Mouse (Mus musculus): ENCODE measurements around the gene Fam104a. TPM values are rescaled to one million over a fixed set of nuclear protein-coding genes. Genes with fewer than 3 reads are reported as not detected.
A peak's percentile ranks its signal among the peaks of the same experiment; 100 is the strongest.

Gene Fam104a
- polyA plus RNA-seq, 1 experiment, result 143 TPM

GRCm38 (mm10) chr11:113649353-113650210 lies 34.4 kb downstream of the Fam104a start, which contains the start of gene Slc39a11:
Gene Slc39a11, minus strand, starts transcription at chr11:113650079.
- Histone ChIP-seq H3K27me3 (ENCODE audit: control insufficient read depth, insufficient read depth, low read length) (no peaks in the 10 kb centered on the region), H3K4me3 (ENCODE audit: control insufficient read depth, low read depth, low read length) (peak within 1 kb of the TSS; percentile 93), H3K27ac (ENCODE audit: control insufficient read depth, insufficient read depth, low read depth, low read length) (peak within 1 kb of the TSS; percentile 74), H3K4me1 (ENCODE audit: control insufficient read depth, insufficient read depth, low read length) (peaks cover 16% of the 10 kb centered on the region), H3K36me3 (ENCODE audit: control insufficient read depth, insufficient read depth, low read length) (no peaks in the 10 kb centered on the region; the same call in 1 of the 2 replicates)
- no peak for TF ChIP-seq CTCF (IDR thresholded peaks at IDR 0.05; ENCODE audit: control insufficient read depth, insufficient read depth, insufficient replicate concordance, low read depth, low read length)
- TF ChIP-seq POLR2A (IDR thresholded peaks at IDR 0.05; ENCODE audit: control insufficient read depth, low read depth, low read length), result peak; percentile 59

DNA sequence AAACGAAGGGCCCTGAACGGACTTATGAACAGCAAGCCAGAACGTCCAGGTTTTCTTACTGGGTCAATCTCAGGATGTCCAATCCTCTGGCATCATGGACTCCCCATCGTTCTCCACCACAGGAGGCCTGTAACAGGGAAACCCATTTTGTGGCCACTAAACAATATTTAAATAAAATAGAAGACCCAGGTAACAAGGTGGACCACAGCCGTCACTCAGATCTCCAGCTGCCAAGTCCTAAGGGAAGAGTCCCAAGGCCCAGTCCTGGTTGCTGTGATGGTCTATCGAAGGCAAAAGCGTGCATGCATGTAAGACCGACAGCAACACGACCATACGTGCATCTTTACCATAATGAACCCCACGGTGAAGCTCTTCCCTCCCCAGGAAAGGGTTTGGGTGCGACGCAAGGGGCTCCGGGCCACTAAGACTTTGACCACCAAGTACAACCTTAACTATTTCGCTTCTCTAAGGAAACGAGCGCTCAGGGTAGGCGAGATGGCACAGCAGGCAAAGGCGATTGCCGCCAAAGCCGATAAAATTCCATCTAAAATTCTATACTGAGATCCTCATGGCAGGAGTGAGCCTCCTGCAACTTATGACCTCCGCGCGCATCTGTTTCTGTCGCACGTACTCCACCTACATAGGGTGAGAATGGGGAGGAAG lies 35.1 kb downstream of the Fam104a start, which contains the start of gene Cog1:
Cog1 (plus strand) TSS at position 480 of the 663 bp plus-strand sequence.
- H3K27me3 ChIP-seq (ENCODE audit: control insufficient read depth, insufficient read depth, low read length), result no peaks in the 10 kb centered on the region
- peak within 1 kb of the TSS; percentile 74 for H3K27ac ChIP-seq (ENCODE audit: control insufficient read depth, insufficient read depth, low read depth, low read length)
- H3K36me3 ChIP-seq (ENCODE audit: control insufficient read depth, insufficient read depth, low read length), result no peaks in the 10 kb centered on the region
- peaks cover 16% of the 10 kb centered on the region for H3K4me1 ChIP-seq (ENCODE audit: control insufficient read depth, insufficient read depth, low read length)
- TF ChIP-seq CTCF (IDR thresholded peaks at IDR 0.05; ENCODE audit: control insufficient read depth, insufficient read depth, insufficient replicate concordance, low read depth, low read length) (no peak), POLR2A (IDR thresholded peaks at IDR 0.05; ENCODE audit: control insufficient read depth, low read depth, low read length) (no peak)
- peak within 1 kb of the TSS; percentile 93 for H3K4me3 ChIP-seq (ENCODE audit: control insufficient read depth, low read depth, low read length)

- TF ChIP-seq POLR2A (IDR thresholded peaks at IDR 0.05; ENCODE audit: control insufficient read depth, low read depth, low read length), result no peak
- peak; percentile 99 for TF ChIP-seq CTCF (IDR thresholded peaks at IDR 0.05; ENCODE audit: control insufficient read depth, insufficient read depth, insufficient replicate concordance, low read depth, low read length)
- H3K4me3 ChIP-seq (ENCODE audit: control insufficient read depth, low read depth, low read length), result peak overlapping the region; percentile 93; the same call in 1 of the 2 replicates
- no peaks in the 10 kb centered on the region for H3K27me3 ChIP-seq (ENCODE audit: control insufficient read depth, insufficient read depth, low read length)
- peaks cover 16% of the 10 kb centered on the region for H3K4me1 ChIP-seq (ENCODE audit: control insufficient read depth, insufficient read depth, low read length)
- H3K27ac ChIP-seq (ENCODE audit: control insufficient read depth, insufficient read depth, low read depth, low read length), result no peak overlapping the region
- H3K36me3 ChIP-seq (ENCODE audit: control insufficient read depth, insufficient read depth, low read length), result no peaks in the 10 kb centered on the region
Measured at GRCm38 (mm10) chr11:113648152-113648551, 35.8 kb downstream of the Fam104a start.

DNA sequence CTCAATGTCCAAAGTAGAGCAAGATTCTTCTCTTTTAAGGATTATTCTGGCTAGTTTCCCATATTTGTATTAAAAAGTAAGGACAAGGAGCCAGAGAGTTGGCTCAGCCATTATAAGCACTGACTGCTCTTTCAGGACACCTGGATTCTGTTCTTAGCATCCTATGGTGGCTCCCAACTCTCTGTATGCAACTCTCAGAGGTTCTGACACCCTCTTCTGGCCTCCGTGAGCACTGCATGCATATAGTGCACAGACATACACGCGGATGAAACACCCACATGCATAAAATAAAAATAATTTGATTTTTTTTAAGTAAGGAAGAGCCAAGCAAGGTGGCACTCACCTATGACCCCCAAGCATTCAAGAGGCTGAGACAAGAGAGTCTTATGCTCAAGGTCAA lies 38.8 kb downstream of the Fam104a start:
- H3K27me3 ChIP-seq (ENCODE audit: control insufficient read depth, insufficient read depth, low read length), result no peaks in the 10 kb centered on the region
- H3K36me3 ChIP-seq (ENCODE audit: control insufficient read depth, insufficient read depth, low read length), result no peaks in the 10 kb centered on the region
- TF ChIP-seq CTCF (IDR thresholded peaks at IDR 0.05; ENCODE audit: control insufficient read depth, insufficient read depth, insufficient replicate concordance, low read depth, low read length) (no peak), POLR2A (IDR thresholded peaks at IDR 0.05; ENCODE audit: control insufficient read depth, low read depth, low read length) (no peak)
- no peak overlapping the region for H3K27ac ChIP-seq (ENCODE audit: control insufficient read depth, insufficient read depth, low read depth, low read length)
- no peak overlapping the region for H3K4me3 ChIP-seq (ENCODE audit: control insufficient read depth, low read depth, low read length)
- peaks cover 13% of the 10 kb centered on the region for H3K4me1 ChIP-seq (ENCODE audit: control insufficient read depth, insufficient read depth, low read length)

- no peak overlapping the region for H3K4me3 ChIP-seq (ENCODE audit: control insufficient read depth, low read depth, low read length)
- no peaks in the 10 kb centered on the region; the same call in 1 of the 2 replicates for H3K4me1 ChIP-seq (ENCODE audit: control insufficient read depth, insufficient read depth, low read length)
- TF ChIP-seq POLR2A (IDR thresholded peaks at IDR 0.05; ENCODE audit: control insufficient read depth, low read depth, low read length) (no peak), CTCF (IDR thresholded peaks at IDR 0.05; ENCODE audit: control insufficient read depth, insufficient read depth, insufficient replicate concordance, low read depth, low read length) (no peak)
- H3K27ac ChIP-seq (ENCODE audit: control insufficient read depth, insufficient read depth, low read depth, low read length), result no peak overlapping the region
- no peaks in the 10 kb centered on the region for H3K27me3 ChIP-seq (ENCODE audit: control insufficient read depth, insufficient read depth, low read length)
- no peaks in the 10 kb centered on the region for H3K36me3 ChIP-seq (ENCODE audit: control insufficient read depth, insufficient read depth, low read length)
Measured at GRCm38 (mm10) chr11:113638680-113639079, 45.3 kb downstream of the Fam104a start.

DNA sequence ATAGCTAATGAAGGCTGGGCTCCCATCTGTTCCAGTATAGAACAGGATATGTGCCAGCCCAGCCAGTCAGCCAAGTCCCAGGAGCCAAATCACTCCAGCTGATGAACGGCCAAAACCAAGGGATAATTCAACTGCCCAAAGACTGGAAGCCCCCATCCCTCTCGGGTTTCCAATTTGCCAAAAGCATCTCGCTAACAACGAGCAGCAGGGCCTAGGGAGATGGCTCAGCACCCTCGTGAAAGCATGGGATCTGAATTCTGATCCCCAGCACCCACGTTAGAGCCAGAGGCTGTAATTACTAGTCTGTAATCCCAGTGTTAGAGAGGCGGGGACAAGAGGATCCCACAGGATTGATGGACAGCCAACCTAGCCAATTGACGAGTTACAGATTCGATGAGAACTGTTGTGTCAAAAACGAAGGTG lies 49.2 kb downstream of the Fam104a start:
- no peaks in the 10 kb centered on the region for H3K27me3 ChIP-seq (ENCODE audit: control insufficient read depth, insufficient read depth, low read length)
- TF ChIP-seq POLR2A (IDR thresholded peaks at IDR 0.05; ENCODE audit: control insufficient read depth, low read depth, low read length), result no peak
- no peak for TF ChIP-seq CTCF (IDR thresholded peaks at IDR 0.05; ENCODE audit: control insufficient read depth, insufficient read depth, insufficient replicate concordance, low read depth, low read length)
- no peak overlapping the region for H3K27ac ChIP-seq (ENCODE audit: control insufficient read depth, insufficient read depth, low read depth, low read length)
- no peak overlapping the region for H3K4me3 ChIP-seq (ENCODE audit: control insufficient read depth, low read depth, low read length)
- no peaks in the 10 kb centered on the region for H3K36me3 ChIP-seq (ENCODE audit: control insufficient read depth, insufficient read depth, low read length)
- no peaks in the 10 kb centered on the region; the same call in 1 of the 2 replicates for H3K4me1 ChIP-seq (ENCODE audit: control insufficient read depth, insufficient read depth, low read length)

- no peak for TF ChIP-seq POLR2A (IDR thresholded peaks at IDR 0.05; ENCODE audit: control insufficient read depth, low read depth, low read length)
- no peak for TF ChIP-seq CTCF (IDR thresholded peaks at IDR 0.05; ENCODE audit: control insufficient read depth, insufficient read depth, insufficient replicate concordance, low read depth, low read length)
- no peaks in the 10 kb centered on the region; the same call in 1 of the 2 replicates for H3K4me1 ChIP-seq (ENCODE audit: control insufficient read depth, insufficient read depth, low read length)
- no peak overlapping the region for H3K27ac ChIP-seq (ENCODE audit: control insufficient read depth, insufficient read depth, low read depth, low read length)
- no peaks in the 10 kb centered on the region for H3K27me3 ChIP-seq (ENCODE audit: control insufficient read depth, insufficient read depth, low read length)
- H3K36me3 ChIP-seq (ENCODE audit: control insufficient read depth, insufficient read depth, low read length), result no peaks in the 10 kb centered on the region
- no peak overlapping the region for H3K4me3 ChIP-seq (ENCODE audit: control insufficient read depth, low read depth, low read length)
Measured at GRCm38 (mm10) chr11:113633398-113633797, 50.6 kb downstream of the Fam104a start.

Measured in testis, adult 2 months (tissue).